Mouse (Mus musculus): ENCODE results near the gene Anks4b.

Anks4b gene

DNA sequence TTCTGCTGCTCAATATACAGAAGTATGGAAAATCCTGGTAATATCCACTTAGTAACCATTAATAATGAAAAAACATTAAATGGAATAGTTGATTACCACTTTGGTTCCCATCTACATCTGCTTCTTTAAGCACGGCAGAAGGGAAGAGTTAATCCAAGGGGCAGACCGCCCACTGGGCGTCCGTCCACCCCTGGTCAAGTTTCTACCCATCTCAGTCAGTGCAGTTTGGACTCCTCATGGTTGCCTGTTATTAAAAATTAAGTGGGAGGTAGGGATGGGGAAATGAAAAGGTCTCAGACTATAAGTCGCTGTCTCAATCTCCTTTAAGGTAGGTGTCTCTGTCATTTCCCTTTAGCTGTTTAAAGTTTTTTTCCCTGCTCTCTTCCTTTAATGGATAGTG, 15.3 kb downstream of the Anks4b start:
- DNase-seq (ENCODE audit: extremely low read depth, low read depth, low spot score): no peak

DNA sequence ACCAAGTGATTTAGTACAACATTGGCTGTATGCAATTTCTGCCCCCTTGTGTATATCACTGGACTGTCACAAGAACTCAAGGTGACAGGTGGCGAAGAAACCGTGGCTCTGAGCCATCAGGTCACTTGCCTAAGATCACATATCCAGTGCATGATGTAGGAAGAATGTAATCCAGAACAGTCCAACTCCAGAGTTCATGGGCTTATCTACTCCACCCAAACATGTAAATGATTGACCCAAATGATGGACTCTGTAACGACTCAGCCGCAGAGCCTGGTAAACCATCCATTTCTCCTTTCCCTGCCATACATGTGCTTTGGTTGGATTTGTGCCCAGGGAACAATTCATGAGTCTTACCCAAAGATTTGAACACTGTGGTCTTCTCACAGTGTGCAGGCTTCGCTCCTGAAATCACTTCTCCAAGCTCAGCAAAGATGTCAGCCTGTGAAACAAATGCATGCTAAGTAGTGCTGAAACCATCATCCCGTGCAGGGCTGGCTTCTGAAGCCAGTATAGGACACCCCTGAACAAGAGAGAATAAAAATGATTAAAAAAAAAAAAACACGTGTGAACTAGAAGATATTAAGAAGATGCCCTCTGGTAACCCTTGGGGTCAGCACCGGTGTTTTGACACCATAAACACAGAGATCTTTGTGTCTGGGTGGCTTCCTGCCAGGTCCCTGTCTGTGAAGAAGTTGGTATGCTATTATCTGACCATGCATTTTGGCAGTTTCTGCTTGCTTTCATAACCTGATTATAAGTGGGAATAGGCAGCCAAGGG, 15.9 kb downstream of the Anks4b start:
- no peak for DNase-seq (ENCODE audit: extremely low read depth, low read depth, low spot score)

DNA sequence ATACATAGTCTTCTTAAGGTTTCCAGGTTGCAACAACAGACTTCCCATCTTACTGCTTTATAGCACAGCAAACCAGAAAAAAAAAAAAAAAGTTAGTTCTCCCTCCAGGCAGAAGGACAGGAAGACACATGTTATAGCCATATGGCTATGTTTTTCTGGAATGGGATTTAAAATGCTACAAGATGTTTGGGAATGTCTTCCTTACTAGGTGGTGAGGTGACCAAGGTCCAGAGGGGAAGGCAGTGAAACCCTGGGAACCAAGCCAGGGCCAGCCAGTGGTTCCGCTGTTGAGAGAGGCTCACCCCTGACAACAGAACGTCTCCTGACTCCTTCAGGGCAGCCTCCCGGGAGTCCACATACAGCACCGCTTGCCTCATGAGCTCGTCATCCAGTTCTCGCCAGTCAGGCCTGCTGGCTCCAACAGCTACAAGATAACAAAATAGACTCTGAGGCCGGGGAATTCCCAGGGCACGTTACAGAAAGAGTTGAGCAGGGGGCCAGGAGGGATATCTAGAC, 16.6 kb downstream of the Anks4b start:
- DNase-seq (ENCODE audit: extremely low read depth, low read depth, low spot score): no peak

DNA sequence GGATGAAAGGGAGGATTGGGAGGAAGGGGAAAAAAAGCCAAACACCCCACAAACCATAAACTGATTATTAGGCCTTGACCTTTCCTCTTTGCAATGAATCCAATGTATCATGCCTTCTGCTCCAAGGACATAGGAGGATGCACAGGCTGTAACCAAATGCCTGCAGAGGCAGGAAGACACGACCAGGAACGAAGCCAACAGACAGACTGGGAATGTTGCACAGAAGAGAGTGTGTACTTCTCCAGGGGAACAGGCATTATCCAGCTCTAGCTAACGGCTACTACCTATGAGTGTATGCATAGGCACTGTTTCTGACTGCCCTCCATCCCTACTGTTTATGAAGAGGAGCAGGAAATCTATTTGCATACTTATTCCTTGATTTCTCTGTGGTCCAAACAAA, 18.5 kb downstream of the Anks4b start:
- DNase-seq (ENCODE audit: extremely low read depth, low read depth, low spot score): no peak

DNA sequence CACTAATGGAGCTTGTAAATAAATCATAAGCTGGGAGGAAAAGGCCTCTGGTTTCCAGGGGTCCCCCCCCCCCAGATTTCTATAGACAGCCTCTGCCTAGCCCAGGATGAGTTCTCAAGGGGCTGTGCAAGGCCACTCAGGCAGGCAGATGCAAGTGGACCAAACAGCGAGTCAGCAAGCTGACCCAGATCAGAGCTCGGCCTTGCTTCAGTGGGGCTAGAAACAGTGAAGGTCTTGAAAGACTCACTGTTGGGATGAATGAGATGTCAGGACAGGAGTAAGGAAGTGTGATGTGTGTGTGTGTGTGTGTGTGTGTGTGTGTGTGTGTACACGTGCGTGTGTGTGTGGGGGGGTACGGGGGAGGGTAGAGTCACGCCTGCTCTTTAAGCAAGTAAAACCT, 19.2 kb downstream of the Anks4b start:
- no peak for DNase-seq (ENCODE audit: extremely low read depth, low read depth, low spot score)

DNA sequence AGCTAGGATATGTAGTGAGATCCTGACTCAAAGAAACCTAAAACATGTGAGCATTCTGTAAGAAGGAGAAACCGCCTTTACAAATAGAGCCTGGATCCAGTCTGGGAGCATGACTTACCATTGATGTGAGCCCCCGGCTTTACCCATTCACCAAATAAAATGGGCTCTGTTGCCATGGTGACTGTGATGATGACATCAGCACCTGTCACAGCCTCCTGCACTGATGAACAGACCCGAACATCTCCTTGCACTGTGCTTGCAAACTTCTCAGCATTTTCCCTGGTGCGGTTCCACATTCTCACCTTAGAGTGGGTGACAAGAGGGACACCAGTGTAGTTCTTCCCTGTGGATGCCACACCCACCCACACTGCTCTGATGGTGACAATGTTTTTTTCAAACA, 21.5 kb downstream of the Anks4b start:
- no peak for DNase-seq (ENCODE audit: extremely low read depth, low read depth, low spot score)

DNA sequence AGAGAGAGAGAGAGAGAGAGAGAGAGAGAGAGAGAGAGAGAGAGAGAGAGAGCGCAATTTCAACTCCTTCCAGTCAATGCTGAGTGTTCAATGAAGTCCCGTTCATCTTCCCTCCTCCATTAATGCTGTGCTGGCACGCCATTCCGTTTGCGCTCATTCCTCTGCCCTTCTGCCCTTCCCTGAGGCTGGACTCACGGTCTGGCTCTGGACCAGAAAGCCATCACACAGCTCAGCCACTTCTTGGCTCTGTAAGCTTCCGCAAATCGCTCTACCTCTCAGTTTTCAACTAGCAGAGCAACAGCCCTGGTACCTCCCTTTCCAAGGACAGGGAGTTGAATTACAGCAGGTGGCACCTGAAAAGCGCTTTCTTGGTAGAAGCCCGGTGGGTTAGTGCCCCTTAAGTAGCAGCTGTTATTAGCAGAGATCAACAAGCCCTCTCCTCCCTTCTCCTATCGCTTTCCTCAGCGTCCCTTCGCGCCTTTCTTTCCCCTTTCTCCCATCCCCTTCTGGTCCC, 27.6 kb downstream of the Anks4b start:
- DNase-seq (ENCODE audit: extremely low read depth, low read depth, low spot score): no peak

DNA sequence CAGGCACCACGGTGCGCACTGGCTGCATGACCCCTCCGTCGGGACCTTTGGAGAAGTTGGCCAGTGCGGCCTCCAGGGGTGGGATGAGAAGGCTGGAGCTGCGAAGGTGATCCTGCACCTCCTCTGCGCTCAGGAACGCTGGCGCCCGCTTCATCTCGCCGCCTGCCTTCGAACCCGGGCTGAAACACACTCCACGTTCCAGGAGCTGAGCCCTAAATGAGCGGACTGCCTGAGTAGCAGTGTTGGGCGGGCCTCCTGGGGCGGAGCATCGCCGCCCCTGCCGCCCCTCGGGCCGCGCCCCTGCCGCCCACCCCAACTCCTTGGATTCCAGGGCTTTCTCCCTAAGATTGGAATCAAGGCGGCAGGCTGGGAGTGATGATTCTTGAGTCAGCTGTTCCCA, 28.1 kb downstream of the Anks4b start, which contains the start of gene Crym:
Crym (minus strand) TSS at position 341 of the 400 bp plus-strand sequence.
- DNase-seq (ENCODE audit: extremely low read depth, low read depth, low spot score): no peak

DNA sequence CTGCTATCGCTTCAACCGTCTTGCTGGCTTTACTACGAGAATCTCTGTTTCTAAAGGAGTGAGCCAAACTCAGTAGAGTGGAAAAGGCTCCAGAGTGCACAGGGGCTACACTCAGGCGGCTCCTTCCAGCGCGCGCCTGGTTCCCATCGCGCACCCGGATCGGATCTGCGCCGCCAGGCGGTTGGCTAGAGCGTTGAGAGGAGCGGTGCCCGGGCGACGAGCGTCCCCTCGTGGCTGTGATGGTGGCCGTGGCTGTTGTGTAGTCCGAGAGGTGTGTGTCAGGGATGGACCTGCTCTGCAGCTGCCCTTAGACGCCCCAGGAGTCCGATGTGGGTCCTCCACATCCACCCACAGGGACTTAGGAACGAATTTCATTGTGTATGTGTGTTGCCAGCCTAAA, 30.1 kb downstream of the Anks4b start, which contains the start of gene Abca14:
Abca14 (plus strand) TSS at position 173 of the 400 bp plus-strand sequence.
- DNase-seq (ENCODE audit: extremely low read depth, low read depth, low spot score): no peak

DNA sequence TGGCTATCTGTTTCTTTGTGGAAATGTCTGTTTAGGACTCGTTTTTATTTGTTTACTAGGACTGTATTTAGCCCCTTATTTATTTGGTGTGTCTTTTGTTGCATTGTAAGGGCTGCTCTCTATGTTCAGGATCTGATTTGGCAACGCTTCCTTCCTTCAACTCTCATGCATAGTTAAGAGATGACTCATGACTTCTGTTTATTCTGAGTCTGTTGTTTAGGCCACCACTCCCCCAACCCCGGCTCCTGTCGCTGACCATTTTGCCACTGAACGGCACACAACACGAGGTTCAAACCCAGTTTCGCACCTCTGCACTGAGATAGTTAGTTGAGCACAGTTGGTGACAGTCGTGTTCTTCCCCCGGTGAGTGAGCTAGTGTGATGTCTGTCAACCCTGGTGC, 32.3 kb downstream of the Anks4b start:
- DNase-seq (ENCODE audit: extremely low read depth, low read depth, low spot score): no peak

DNA sequence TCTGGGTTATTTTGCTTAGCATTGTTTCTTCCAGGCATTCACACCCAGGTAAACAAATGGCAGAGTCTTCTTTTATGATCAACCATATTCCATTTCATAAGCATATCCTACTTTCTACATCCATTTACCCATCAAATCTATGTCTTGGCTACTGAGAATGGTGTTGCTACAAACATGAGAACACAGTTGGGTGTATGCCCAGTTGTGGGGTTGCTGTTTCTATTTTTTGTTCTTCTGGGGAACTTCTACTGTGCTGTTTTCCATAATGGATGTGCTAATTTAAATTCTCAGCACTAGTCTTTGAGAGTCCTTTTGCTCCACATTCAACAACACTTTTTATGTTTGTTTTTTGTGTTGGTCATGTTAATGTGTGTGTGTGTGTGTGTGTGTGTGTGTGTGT, 54.9 kb downstream of the Anks4b start:
- no peak for DNase-seq (ENCODE audit: extremely low read depth, low read depth, low spot score)

Measured in fat pad, adult 2 months (tissue).